Mouse (Mus musculus) forebrain, embryonic 11.5 days (tissue): Measurements from ENCODE around the gene Olfr150. TPM values are rescaled to one million over a fixed set of nuclear protein-coding genes. Genes with fewer than 3 reads are reported as not detected.
"Not testable (repeated sequence)": the region's sequence is repeated elsewhere in the genome, so short reads cannot be mapped to it uniquely, and the experiment has no call there.

Source experiments
- ATAC-seq: fragments of 200-750 bp; cut with Nextera tagmentation; replicated peaks from 2 replicates; pipeline ENCODE4 v1.8.0; 2017; ENCODE audit warnings: moderate TSS enrichment; ENCODE audit not compliant: low FRiP score
- DNase-seq: peaks from one replicate; pipeline ENCODE4 v3.0.0-alpha.2; 2017; ENCODE audit warnings: low spot score
- H3K27ac ChIP-seq: fragments of 300-500 bp; sonication (generic); 2 replicates; pipeline ENCODE4 v1.5.1; 2014; ENCODE audit warnings: low read depth, low read length
- H3K27me3 ChIP-seq: fragments of 300-500 bp; sonication (generic); 2 replicates; pipeline ENCODE4 v1.6.1; 2014; ENCODE audit warnings: mild to moderate bottlenecking, low read length, mixed read lengths; ENCODE audit not compliant: control insufficient read depth, insufficient read depth
- H3K36me3 ChIP-seq: fragments of 300-500 bp; sonication (generic); 2 replicates; pipeline ENCODE4 v1.6.1; 2014; ENCODE audit warnings: mild to moderate bottlenecking, low read length, moderate library complexity, mixed read lengths; ENCODE audit not compliant: control insufficient read depth, insufficient read depth
- H3K4me1 ChIP-seq: fragments of 300-500 bp; sonication (generic); replicated peaks from 2 replicates; pipeline ENCODE4 v1.6.1; 2014; ENCODE audit warnings: low read length, mixed read lengths; ENCODE audit not compliant: control insufficient read depth, insufficient read depth
- H3K4me2 ChIP-seq: fragments of 300-500 bp; sonication (generic); 2 replicates; pipeline ENCODE4 v1.6.1; 2014; ENCODE audit warnings: low read depth, mild to moderate bottlenecking, low read length, moderate library complexity, mixed read lengths; ENCODE audit not compliant: severe bottlenecking
- H3K4me3 ChIP-seq: fragments of 300-500 bp; sonication (generic); 2 replicates; pipeline ENCODE4 v1.5.1; 2014; ENCODE audit warnings: low read depth, low read length
- H3K9ac ChIP-seq: fragments of 300-500 bp; sonication (generic); 2 replicates; pipeline ENCODE4 v1.6.1; 2014; ENCODE audit warnings: low read length
- H3K9me3 ChIP-seq: fragments of 300-500 bp; sonication (generic); 2 replicates; pipeline ENCODE4 v1.6.1; 2016; ENCODE audit warnings: low read length, mixed read lengths; ENCODE audit not compliant: control insufficient read depth
- WGBS: fragments of 180-500 bp; shearing (Covaris S2); extraction: QIAGEN DNeasy Blood & Tissue Kit; methylation state at CpG from one replicate; pipeline ENCODE4 v1.1.7; 2014; 5-methylcytosine and 5-hydroxymethylcytosine counted together
- polyA plus RNA-seq: library from polyadenylated mRNA; unstranded; fragments of >200 nt; fragmentation: Nextera tagmentation; extraction: Ambion mirVana; gene quantifications from 2 replicates; pipeline ENCODE4 v1.2.1, GENCODE M21; 2014

Olfr150 gene
- not detected in 2 replicates for polyA plus RNA-seq

- no peaks in the 10 kb centered on the region for H3K4me1 ChIP-seq
- no peak within 1 kb of the TSS for H3K9ac ChIP-seq
- ATAC-seq = no peak
- no peak within 1 kb of the TSS for H3K4me2 ChIP-seq
- no peak within 1 kb of the TSS for H3K4me3 ChIP-seq
- no peak within 1 kb of the TSS for H3K27ac ChIP-seq
- no peaks in the 10 kb centered on the region for H3K36me3 ChIP-seq
- no peaks in the 10 kb centered on the region for H3K9me3 ChIP-seq
- no peak for DNase-seq
- no peaks in the 10 kb centered on the region for H3K27me3 ChIP-seq
Observed at GRCm38 (mm10) chr9:39730678-39731077, at the start of gene Olfr150. Gene Olfr150 (plus strand): TSS chr9:39730978.

DNA sequence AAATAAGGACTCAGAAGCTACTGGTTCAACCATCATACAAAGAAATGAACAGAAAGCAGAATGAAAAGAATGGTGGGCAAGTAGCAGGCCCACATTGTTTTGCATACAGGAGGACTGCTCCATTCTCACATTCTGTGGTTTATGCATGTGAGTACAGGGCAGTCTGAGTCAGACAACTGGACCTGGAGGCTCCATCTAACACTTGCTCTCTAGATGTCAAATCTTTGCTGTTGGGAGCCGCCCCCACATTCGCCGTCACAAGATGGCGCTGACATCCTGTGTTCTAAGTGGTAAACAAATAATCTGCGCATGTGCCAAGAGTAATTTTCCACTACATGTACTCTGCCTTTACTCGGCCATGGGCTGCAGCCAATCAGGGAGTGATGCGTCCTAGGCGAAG is 29.7 kb upstream of the Olfr150 start:
- ATAC-seq, H3K4me1 ChIP-seq, DNase-seq, H3K9ac ChIP-seq, H3K27me3 ChIP-seq, H3K4me2 ChIP-seq, H3K4me3 ChIP-seq, H3K36me3 ChIP-seq, H3K9me3 ChIP-seq, H3K27ac ChIP-seq: not testable (repeated sequence)
- WGBS = 95% methylated on average over 7 of the region's 8 CpGs

DNA sequence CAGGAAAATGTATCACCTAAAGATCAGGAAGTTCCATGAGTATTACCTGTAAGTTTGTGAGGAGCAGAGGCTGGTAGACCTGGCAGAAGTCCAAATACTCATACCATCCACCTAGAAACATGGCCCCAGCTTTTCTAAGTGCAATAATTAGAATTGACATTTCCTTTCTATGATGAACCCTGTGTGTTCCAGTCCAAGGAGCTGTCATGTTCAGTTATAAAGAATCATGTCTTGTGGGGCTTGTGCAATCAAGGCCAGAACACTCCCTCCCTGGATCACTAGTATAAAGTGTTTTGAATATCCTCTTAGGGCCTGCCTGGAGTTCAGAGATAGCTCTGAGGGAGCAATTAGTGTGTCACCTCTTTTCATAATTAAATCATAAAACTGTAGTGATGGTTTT is 23.8 kb upstream of the Olfr150 start, which contains the start of gene Olfr149:
Gene Olfr149, minus strand, starts transcription at position 101 of the 400 bp plus-strand sequence.
- H3K9ac ChIP-seq = no peak within 1 kb of the TSS
- DNase-seq (no peak), ATAC-seq (no peak)
- H3K4me3 ChIP-seq = no peak within 1 kb of the TSS
- H3K27ac ChIP-seq = no peak within 1 kb of the TSS
- no peaks in the 10 kb centered on the region for H3K27me3 ChIP-seq
- no peaks in the 10 kb centered on the region for H3K9me3 ChIP-seq
- no peaks in the 10 kb centered on the region for H3K36me3 ChIP-seq
- H3K4me1 ChIP-seq = no peaks in the 10 kb centered on the region
- H3K4me2 ChIP-seq = no peak within 1 kb of the TSS

DNA sequence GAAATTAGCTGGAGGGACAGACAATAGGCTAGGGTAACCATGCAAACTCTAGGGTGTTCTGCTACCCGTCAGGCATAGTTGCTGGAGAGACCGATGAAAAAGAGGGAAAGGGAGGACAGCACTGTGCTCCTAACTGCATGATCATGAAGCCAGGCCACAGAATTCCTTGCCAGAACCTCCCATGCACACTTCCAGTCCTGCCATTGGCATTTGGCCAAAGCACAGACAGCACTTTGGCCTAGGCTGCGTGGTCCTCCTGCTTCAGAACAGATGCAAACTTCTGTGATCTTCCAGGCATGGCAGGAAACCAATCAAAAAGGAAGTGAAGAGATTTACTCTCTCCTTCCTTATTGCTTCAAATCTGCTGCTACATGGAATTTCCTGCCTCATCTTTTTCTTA is 21.8 kb upstream of the Olfr150 start:
- Histone ChIP-seq H3K9ac (no peak overlapping the region), H3K36me3 (no peaks in the 10 kb centered on the region), H3K4me2 (no peak overlapping the region), H3K27me3 (no peaks in the 10 kb centered on the region), H3K4me1 (no peaks in the 10 kb centered on the region), H3K27ac (no peak overlapping the region), H3K9me3 (no peaks in the 10 kb centered on the region), H3K4me3 (no peak overlapping the region)
- 84% methylated on average over 3 of the region's 3 CpGs for WGBS
- no peak for ATAC-seq
- no peak for DNase-seq

DNA sequence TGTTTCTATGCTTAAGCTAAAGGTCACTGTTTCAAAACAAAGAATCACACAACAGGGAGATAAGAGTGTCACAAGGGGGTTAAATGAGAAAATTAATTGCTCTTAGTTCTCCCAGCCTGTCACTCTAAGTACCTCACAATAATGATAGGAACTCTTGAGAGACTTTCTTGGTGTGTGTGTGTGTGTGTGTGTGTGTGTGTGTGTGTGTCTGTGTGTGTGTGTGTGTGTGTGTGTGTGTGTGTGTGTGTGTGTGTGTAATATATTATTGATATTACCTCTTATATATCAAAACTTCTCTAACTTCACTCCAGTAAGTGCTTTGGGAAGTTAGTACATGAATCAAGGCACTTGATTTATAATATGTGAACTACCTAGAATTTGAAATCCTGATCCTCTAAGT is 19.7 kb upstream of the Olfr150 start, which contains the start of gene Olfr965:
Gene Olfr965, plus strand, starts transcription at position 301 of the 400 bp plus-strand sequence.
- no peak for ATAC-seq
- no peaks in the 10 kb centered on the region for H3K4me1 ChIP-seq
- no peaks in the 10 kb centered on the region for H3K36me3 ChIP-seq
- DNase-seq = no peak
- H3K4me3 ChIP-seq = no peak within 1 kb of the TSS
- H3K27ac ChIP-seq = no peak within 1 kb of the TSS
- H3K27me3 ChIP-seq = no peaks in the 10 kb centered on the region
- H3K9me3 ChIP-seq = no peaks in the 10 kb centered on the region
- no peak within 1 kb of the TSS for H3K4me2 ChIP-seq
- H3K9ac ChIP-seq = no peak within 1 kb of the TSS

- Histone ChIP-seq H3K9ac (no peak overlapping the region), H3K4me3 (no peak overlapping the region), H3K27ac (no peak overlapping the region), H3K4me2 (no peak overlapping the region), H3K27me3 (no peaks in the 10 kb centered on the region), H3K9me3 (no peaks in the 10 kb centered on the region), H3K36me3 (no peaks in the 10 kb centered on the region), H3K4me1 (no peaks in the 10 kb centered on the region)
- no peak for DNase-seq
- 96% methylated on average over 1 of the region's 1 CpGs for WGBS
- no peak for ATAC-seq
Observed at GRCm38 (mm10) chr9:39740741-39741140, 10.0 kb downstream of the Olfr150 start.

- H3K4me1 ChIP-seq = no peaks in the 10 kb centered on the region
- H3K36me3 ChIP-seq = no peaks in the 10 kb centered on the region
- DNase-seq (no peak), ATAC-seq (no peak)
- no peak within 1 kb of the TSS for H3K4me2 ChIP-seq
- H3K9ac ChIP-seq = no peak within 1 kb of the TSS
- H3K4me3 ChIP-seq = no peak within 1 kb of the TSS
- H3K27ac ChIP-seq = no peak within 1 kb of the TSS
- no peaks in the 10 kb centered on the region for H3K9me3 ChIP-seq
- H3K27me3 ChIP-seq = no peaks in the 10 kb centered on the region
Observed at GRCm38 (mm10) chr9:39745949-39746348, 15.2 kb downstream of the Olfr150 start, which contains the start of gene Olfr967. Gene Olfr967 (plus strand): TSS chr9:39746249.

GRCm38 (mm10) chr9:39746428-39746827 is 15.7 kb downstream of the Olfr150 start:
- 76% methylated on average over 1 of the region's 1 CpGs for WGBS
- Histone ChIP-seq H3K9ac (no peak overlapping the region), H3K9me3 (no peaks in the 10 kb centered on the region), H3K36me3 (no peaks in the 10 kb centered on the region), H3K27me3 (no peaks in the 10 kb centered on the region), H3K27ac (no peak overlapping the region), H3K4me1 (no peaks in the 10 kb centered on the region), H3K4me2 (no peak overlapping the region), H3K4me3 (no peak overlapping the region)
- ATAC-seq = no peak
- DNase-seq = no peak

- Histone ChIP-seq H3K9ac (no peak within 1 kb of the TSS), H3K27me3 (no peaks in the 10 kb centered on the region), H3K4me1 (no peaks in the 10 kb centered on the region), H3K36me3 (no peaks in the 10 kb centered on the region), H3K4me3 (no peak within 1 kb of the TSS), H3K9me3 (no peaks in the 10 kb centered on the region), H3K4me2 (no peak within 1 kb of the TSS), H3K27ac (no peak within 1 kb of the TSS)
- DNase-seq (no peak), ATAC-seq (no peak)
- 79% methylated on average over 1 of the region's 1 CpGs for WGBS
Observed at GRCm38 (mm10) chr9:39783153-39783552, 52.4 kb downstream of the Olfr150 start, which contains the start of gene Olfr968. Gene Olfr968 (minus strand): TSS chr9:39783253.
